Mouse (Mus musculus) myocyte (in vitro differentiated cells): ENCODE results near the gene Scd2. TPM values are rescaled to one million over a fixed set of nuclear protein-coding genes. Genes with fewer than 3 reads are reported as not detected.

Source experiments
- H3K27me3 ChIP-seq: one replicate; pipeline ENCODE4 v1.6.1; 2011; ENCODE audit not compliant: control insufficient read depth, insufficient read depth, insufficient read length
- H3K36me3 ChIP-seq: one replicate; pipeline ENCODE4 v1.6.1; 2011; ENCODE audit not compliant: control insufficient read depth, insufficient read depth
- H3K4me2 ChIP-seq: one replicate; pipeline ENCODE4 v1.6.1; 2011; ENCODE audit warnings: low read depth, control low read depth
- H3K4me3 ChIP-seq: one replicate; pipeline ENCODE4 v1.5.1; 2011; ENCODE audit warnings: mild to moderate bottlenecking, control low read depth, moderate library complexity
- H3K79me2 ChIP-seq: one replicate; pipeline ENCODE4 v1.6.1; 2011; ENCODE audit not compliant: control insufficient read depth, insufficient read depth
- H3ac ChIP-seq: one replicate; pipeline ENCODE4 v1.6.1; 2011; ENCODE audit not compliant: control insufficient read depth, insufficient read length
- CEBPB ChIP-seq: IDR thresholded peaks from 2 replicates; pipeline ENCODE4 v1.6.1; 2011; ENCODE audit warnings: mild to moderate bottlenecking, moderate library complexity; ENCODE audit not compliant: poor library complexity, insufficient read depth, severe bottlenecking
- E2F4 ChIP-seq: IDR thresholded peaks from one replicate; pipeline ENCODE4 v1.6.1; 2011; ENCODE audit warnings: mild to moderate bottlenecking, control low read depth, moderate library complexity; ENCODE audit not compliant: insufficient read depth
- MAX ChIP-seq: IDR thresholded peaks from one replicate; pipeline ENCODE4 v1.6.1; 2011; ENCODE audit warnings: low read depth, mild to moderate bottlenecking, control low read depth
- MYOD1 ChIP-seq, 3 experiments: IDR thresholded peaks; one replicate each; pipeline ENCODE4 v1.6.1; 2011; ENCODE audit warnings: control low read depth in 2 of 3, low read depth in 2 of 3, mild to moderate bottlenecking in 2 of 3, moderate library complexity in 1 of 3; ENCODE audit not compliant: insufficient read length in 2 of 3, control insufficient read depth in 1 of 3
- MYOG ChIP-seq, 3 experiments: IDR thresholded peaks; one replicate each; pipeline ENCODE4 v1.6.1; 2011; ENCODE audit warnings: control low read depth in 2 of 3, low read depth in 2 of 3, mild to moderate bottlenecking in 2 of 3; ENCODE audit not compliant: insufficient read length in 2 of 3, control insufficient read depth in 1 of 3, insufficient read depth in 1 of 3
- POLR2A ChIP-seq: IDR thresholded peaks from one replicate; pipeline ENCODE4 v1.6.1; 2011; ENCODE audit warnings: low read depth, mild to moderate bottlenecking, control low read depth, moderate library complexity; ENCODE audit not compliant: insufficient read length
- POLR2AphosphoS2 ChIP-seq: IDR thresholded peaks from one replicate; pipeline ENCODE4 v1.6.1; 2011; ENCODE audit warnings: low read depth, control low read depth; ENCODE audit not compliant: insufficient read length
- REST ChIP-seq: IDR thresholded peaks from one replicate; pipeline ENCODE4 v1.6.1; 2011; ENCODE audit warnings: mild to moderate bottlenecking, control low read depth, moderate library complexity; ENCODE audit not compliant: insufficient read depth, insufficient read length
- SRF ChIP-seq: IDR thresholded peaks from one replicate; pipeline ENCODE4 v1.6.1; 2011; ENCODE audit warnings: low read depth; ENCODE audit not compliant: control insufficient read depth, insufficient read length
- TCF12 ChIP-seq: IDR thresholded peaks from one replicate; pipeline ENCODE4 v1.6.1; 2011; ENCODE audit warnings: mild to moderate bottlenecking, control low read depth; ENCODE audit not compliant: poor library complexity, insufficient read depth, severe bottlenecking
- TCF3 ChIP-seq: IDR thresholded peaks from one replicate; pipeline ENCODE4 v1.6.1; 2011; ENCODE audit warnings: low read depth, control low read depth; ENCODE audit not compliant: insufficient read length
- USF1 ChIP-seq: IDR thresholded peaks from one replicate; pipeline ENCODE4 v1.6.1; 2011; ENCODE audit warnings: low read depth, mild to moderate bottlenecking, control low read depth, moderate library complexity
- polyA plus RNA-seq: library from polyadenylated mRNA; unstranded; fragments of >200 nt; fragmentation: generic; extraction: Trizol; gene quantifications from one replicate; pipeline ENCODE4 v1.2.1, GENCODE M21; 2012; ENCODE audit warnings: missing spikeins

The Scd2 gene
- polyA plus RNA-seq, 1 experiment = 868 TPM

GRCm38 (mm10) chr19:44316752-44317315, 23.4 kb downstream of the Scd2 start:
- no peak overlapping the region for H3K4me3 ChIP-seq
- no peaks in the 10 kb centered on the region for H3K36me3 ChIP-seq
- H3K4me2 ChIP-seq = no peak overlapping the region
- H3K27me3 ChIP-seq = no peaks in the 10 kb centered on the region
- H3ac ChIP-seq = no peak overlapping the region
- H3K79me2 ChIP-seq = no peaks in the 10 kb centered on the region
- TF ChIP-seq E2F4 (no peak), REST (no peak), SRF (no peak), POLR2A (no peak), POLR2AphosphoS2 (no peak), MYOD1 (IDR thresholded peaks at IDR 0.05; ENCODE audit: control insufficient read depth in 1 of 3, insufficient read length in 2 of 3, low read depth in 2 of 3) (peak in 2 of 3 experiments; percentile 92 to 94), MAX (no peak), USF1 (no peak), TCF12 (no peak), TCF3 (no peak), MYOG (IDR thresholded peaks at IDR 0.05; ENCODE audit: control insufficient read depth in 1 of 3, insufficient read depth in 1 of 3, insufficient read length in 2 of 3, low read depth in 2 of 3) (peak in 1 of 3 experiments; percentile 51)

- Histone ChIP-seq H3K4me2 (no peak overlapping the region), H3K36me3 (no peaks in the 10 kb centered on the region), H3K27me3 (no peaks in the 10 kb centered on the region), H3K79me2 (no peaks in the 10 kb centered on the region), H3K4me3 (no peak overlapping the region), H3ac (no peak overlapping the region)
- no peak for TF ChIP-seq POLR2A
- no peak for TF ChIP-seq REST
- no peak for TF ChIP-seq SRF
Observed at GRCm38 (mm10) chr19:44317391-44317790, 23.9 kb downstream of the Scd2 start.

GRCm38 (mm10) chr19:44318545-44318944, 25.1 kb downstream of the Scd2 start:
- H3K36me3 ChIP-seq = no peaks in the 10 kb centered on the region
- H3K4me2 ChIP-seq = no peak overlapping the region
- no peaks in the 10 kb centered on the region for H3K27me3 ChIP-seq
- no peak overlapping the region for H3K4me3 ChIP-seq
- H3ac ChIP-seq = no peak overlapping the region
- no peaks in the 10 kb centered on the region for H3K79me2 ChIP-seq
- TF ChIP-seq MAX = no peak
- no peak for TF ChIP-seq CEBPB
- TF ChIP-seq SRF = no peak
- TF ChIP-seq E2F4 = no peak
- no peak for TF ChIP-seq TCF12
- TF ChIP-seq POLR2AphosphoS2 = no peak
- TF ChIP-seq USF1 = no peak

GRCm38 (mm10) chr19:44320316-44320715, 26.8 kb downstream of the Scd2 start:
- H3K4me2 ChIP-seq = no peak overlapping the region
- no peak overlapping the region for H3K4me3 ChIP-seq
- H3K79me2 ChIP-seq = no peaks in the 10 kb centered on the region
- no peaks in the 10 kb centered on the region for H3K27me3 ChIP-seq
- H3K36me3 ChIP-seq = no peaks in the 10 kb centered on the region
- TF ChIP-seq USF1 (no peak), MYOG (IDR thresholded peaks at IDR 0.05; ENCODE audit: control insufficient read depth in 1 of 3, insufficient read depth in 1 of 3, insufficient read length in 2 of 3, low read depth in 2 of 3) (no peak), POLR2AphosphoS2 (no peak), CEBPB (no peak), REST (no peak), TCF3 (no peak), POLR2A (no peak), E2F4 (no peak)
- no peak overlapping the region for H3ac ChIP-seq

- Histone ChIP-seq H3K4me3 (no peak overlapping the region), H3K27me3 (no peaks in the 10 kb centered on the region), H3K36me3 (no peaks in the 10 kb centered on the region), H3K4me2 (no peak overlapping the region), H3ac (no peak overlapping the region), H3K79me2 (no peaks in the 10 kb centered on the region)
- TF ChIP-seq MYOG (IDR thresholded peaks at IDR 0.05; ENCODE audit: control insufficient read depth in 1 of 3, insufficient read depth in 1 of 3, insufficient read length in 2 of 3, low read depth in 2 of 3) (no peak), POLR2AphosphoS2 (no peak)
Observed at GRCm38 (mm10) chr19:44321201-44321600, 27.7 kb downstream of the Scd2 start.

- no peaks in the 10 kb centered on the region for H3K79me2 ChIP-seq
- no peak overlapping the region for H3K4me3 ChIP-seq
- TF ChIP-seq CEBPB = no peak
- TF ChIP-seq MAX = no peak
- TF ChIP-seq TCF12 = no peak
- TF ChIP-seq REST = no peak
- no peak for TF ChIP-seq USF1
- no peak for TF ChIP-seq SRF
- TF ChIP-seq MYOG (IDR thresholded peaks at IDR 0.05; ENCODE audit: control insufficient read depth in 1 of 3, insufficient read depth in 1 of 3, insufficient read length in 2 of 3, low read depth in 2 of 3) = no peak
- no peak for TF ChIP-seq E2F4
- no peak for TF ChIP-seq MYOD1 (IDR thresholded peaks at IDR 0.05; ENCODE audit: control insufficient read depth in 1 of 3, insufficient read length in 2 of 3, low read depth in 2 of 3)
- no peak overlapping the region for H3ac ChIP-seq
- no peaks in the 10 kb centered on the region for H3K27me3 ChIP-seq
- H3K36me3 ChIP-seq = no peaks in the 10 kb centered on the region
- H3K4me2 ChIP-seq = no peak overlapping the region
Observed at GRCm38 (mm10) chr19:44321631-44322030, 28.2 kb downstream of the Scd2 start.
